Mouse (Mus musculus): ENCODE measurements around the gene Fa2h.

DNA sequence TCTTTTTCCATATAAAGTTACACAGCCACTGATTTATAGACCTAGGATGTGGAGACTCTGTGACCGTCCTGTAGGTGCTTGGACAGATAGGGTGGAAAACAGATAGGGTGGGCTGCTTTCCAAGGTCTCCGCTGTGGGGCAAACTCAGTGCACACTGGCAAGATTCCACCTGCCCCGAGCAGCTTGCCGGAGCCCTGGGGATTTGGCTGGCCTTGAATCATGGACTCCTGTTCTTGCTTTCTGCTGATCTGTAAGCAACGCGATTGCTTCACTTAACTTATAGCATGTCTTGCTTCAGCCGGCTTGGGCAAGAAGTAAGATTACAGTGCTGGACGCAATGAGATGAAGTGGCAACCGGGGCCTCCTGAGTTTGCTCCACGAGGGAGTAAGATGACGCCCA is 30.6 kb upstream of the Fa2h start:
- no peak for TF ChIP-seq POLR2A (IDR thresholded peaks at IDR 0.05; ENCODE audit: borderline replicate concordance, extremely low read depth, low read depth, low read length)
- TF ChIP-seq CTCF (IDR thresholded peaks at IDR 0.05; ENCODE audit: insufficient read depth, low read length) = no peak

Measured in lung, adult 2 months (tissue).